Mouse (Mus musculus) Patski (cell line): ENCODE results near the gene Neurl4. TPM values are rescaled to one million over a fixed set of nuclear protein-coding genes. Genes with fewer than 3 reads are reported as not detected.

Source experiments
- ATAC-seq: fragments of 100-300 bp; one replicate; pipeline ENCODE4 v1.8.0; 2021
- CTCF ChIA-PET: fragments of 350-600 bp; sonication (Branson Sonifier 250); formaldehyde crosslinking; loops from one replicate; lab custom pipeline; 2022; ENCODE audit warnings: inconsistent platforms; lab: Charles Lee
- POLR2A ChIA-PET: fragments of 350-600 bp; sonication (Branson Sonifier 250); formaldehyde crosslinking; loops from one replicate; lab custom pipeline; 2022; ENCODE audit warnings: antibody characterized with exemption, inconsistent platforms; lab: Charles Lee
- DNase-seq: peaks from one replicate; pipeline ENCODE4 v3.0.0-alpha.2; 2011; ENCODE audit warnings: low read depth, low spot score
- H3K27me3 ChIP-seq: fragments of 371-371 bp; one replicate; pipeline ENCODE4 v1.5.1; 2021
- CTCF ChIP-seq: fragments of 100-300 bp; IDR thresholded peaks from one replicate; pipeline ENCODE4 v1.5.1; 2021
- in situ Hi-C: fragments of 300-500 bp; cut with MboI; formaldehyde crosslinking; loops from 3 replicates; pipeline ENCODE4 v1.11.1; 2018; ENCODE audit warnings: low pct_unique_long_range_greater_than_20kb, mixed read lengths
- polyA plus RNA-seq: library from polyadenylated mRNA; unstranded; gene quantifications from one replicate; pipeline ENCODE4 v1.2.3, GENCODE M21; 2021

Neurl4 gene
- polyA plus RNA-seq, 1 experiment from 2014 or later = 53.3 TPM

DNA sequence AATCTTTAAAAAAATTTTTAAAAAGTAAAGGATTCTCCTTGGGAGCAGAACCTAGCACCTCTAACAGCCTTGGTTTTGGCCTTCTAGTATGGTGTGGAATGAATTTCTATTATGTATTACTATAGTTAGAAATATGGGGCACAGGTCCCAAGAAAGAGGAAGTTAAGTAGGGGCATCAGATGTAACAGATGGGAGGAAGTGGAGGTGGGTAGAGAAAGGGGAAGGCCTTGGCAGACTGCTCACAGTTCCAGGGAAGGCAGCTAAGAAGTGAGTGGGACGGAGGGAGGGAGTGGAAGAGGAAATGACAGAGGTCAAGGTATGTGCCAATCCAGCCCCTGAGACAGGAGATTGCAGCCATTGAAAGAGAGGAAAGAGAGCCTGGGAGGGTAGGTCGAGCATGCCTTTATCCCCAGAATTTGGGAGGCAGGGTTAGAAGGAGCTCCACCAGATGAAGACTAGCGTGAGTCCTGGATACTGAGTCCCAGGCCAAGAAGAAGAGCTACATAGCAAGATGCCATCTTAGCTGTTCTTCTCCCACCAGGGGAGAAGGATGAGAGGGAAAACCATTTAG, 30.2 kb downstream of the Neurl4 start:
- ATAC-seq = no peak
- CTCF ChIA-PET = interaction anchor here (2.1 to 4.8 kb wide), 3 partner anchors 8 to 25 kb away, joined by 5 to 85 read pairs (median 43); partner anchors contain the start of genes Eif5a and Slc2a4
- no peak for TF ChIP-seq CTCF
- peaks cover 3% of the 10 kb centered on the region for H3K27me3 ChIP-seq
- POLR2A ChIA-PET = no interaction called here
- in situ Hi-C loops = loop anchor here (10.0 kb wide), 1 partner anchor 284 kb away; the partner anchor contains the start of gene Slc16a11
- no peak for DNase-seq

- ATAC-seq = no peak
These were observed 30.9 kb downstream of the Neurl4 start for GRCm38 (mm10) chr11:69931769-69932168.

DNA sequence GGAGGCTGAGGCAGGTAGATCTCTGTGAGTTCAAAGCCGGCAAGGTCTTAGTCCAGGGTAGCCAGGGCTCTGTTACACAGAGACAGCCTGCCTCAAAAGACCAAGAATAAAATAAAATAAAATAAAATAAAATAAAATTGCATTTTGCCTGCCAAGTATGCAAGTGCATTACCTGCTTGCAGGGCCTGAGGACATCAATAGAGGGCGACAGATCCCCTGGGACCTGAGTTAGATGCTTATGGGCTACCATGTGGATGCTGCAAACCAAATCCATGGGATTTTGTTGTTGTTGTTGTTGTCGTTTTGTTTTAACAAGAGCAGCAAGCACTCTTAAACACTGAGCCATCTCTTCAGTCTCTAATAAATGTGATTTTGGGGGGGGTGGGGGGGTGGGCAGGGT, 31.4 kb downstream of the Neurl4 start:
- DNase-seq (no peak), ATAC-seq (no peak)
- ChIA-PET CTCF (interaction anchor here (1.1 to 4.8 kb wide), 5 partner anchors 9 to 24 kb away, joined by 3 to 85 read pairs (median 6); partner anchors contain the start of genes Eif5a and Slc2a4), POLR2A (interaction anchor here (1.0 kb wide), 1 partner anchor 51 kb away, joined by 4 read pairs; no protein-coding TSS in a partner anchor)
- TF ChIP-seq CTCF = peak; percentile 59
- in situ Hi-C loops = loop anchor here (10.0 kb wide), 1 partner anchor 283 kb away; the partner anchor contains the start of gene Slc16a11
- H3K27me3 ChIP-seq = peaks cover 3% of the 10 kb centered on the region

More at GRCm38 (mm10) chr11:69931769-69932168, 30.9 kb downstream of the Neurl4 start:
- in situ Hi-C loops = loop anchor here (10.0 kb wide), 1 partner anchor 283 kb away; the partner anchor contains the start of gene Slc16a11
- ChIA-PET CTCF (interaction anchor here (1.1 to 4.8 kb wide), 4 partner anchors 8 to 24 kb away, joined by 3 to 85 read pairs (median 24); partner anchors contain the start of genes Eif5a and Slc2a4), POLR2A (no interaction called here)
- H3K27me3 ChIP-seq = peaks cover 3% of the 10 kb centered on the region
- no peak for TF ChIP-seq CTCF
- no peak for DNase-seq

DNA sequence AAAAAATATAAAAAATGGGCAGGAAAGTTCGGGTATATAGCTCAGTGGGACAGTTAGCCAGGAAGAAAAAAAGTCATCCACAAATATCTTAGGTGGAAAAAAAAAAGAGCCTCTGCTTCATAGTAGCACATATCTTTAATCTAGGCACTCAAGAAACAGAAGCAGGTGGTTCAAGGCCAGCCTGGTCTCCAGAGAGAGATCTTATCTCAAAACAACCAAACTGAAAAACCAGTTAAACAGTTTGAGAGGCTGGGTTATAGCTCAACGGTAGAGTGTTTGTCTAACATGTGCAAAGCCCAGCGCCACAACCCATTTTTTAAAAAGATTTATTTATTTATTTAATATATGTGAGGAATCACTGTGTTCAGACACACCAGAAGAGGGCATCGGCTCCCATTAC, 32.2 kb downstream of the Neurl4 start:
- ChIA-PET POLR2A (interaction anchor here (1.0 kb wide), 1 partner anchor 51 kb away, joined by 4 read pairs; no protein-coding TSS in a partner anchor), CTCF (interaction anchor here (0.9 to 4.8 kb wide), 9 partner anchors 10 to 54 kb away, joined by 3 to 85 read pairs (median 5); partner anchors contain the start of genes 2810408A11Rik, Eif5a, Neurl4 and Slc2a4)
- peaks cover 3% of the 10 kb centered on the region for H3K27me3 ChIP-seq
- no peak for DNase-seq
- ATAC-seq = no peak
- TF ChIP-seq CTCF = no peak
- in situ Hi-C loops = loop anchor here (10.0 kb wide), 1 partner anchor 282 kb away; the partner anchor contains the start of gene Slc16a11

GRCm38 (mm10) chr11:69934169-69934568, 33.3 kb downstream of the Neurl4 start:
- CTCF ChIA-PET = interaction anchor here (1.1 to 4.8 kb wide), 12 partner anchors 10 to 203 kb away, joined by 3 to 85 read pairs (median 4); partner anchors contain the start of genes 2810408A11Rik, Ctdnep1, Eif5a and Neurl4
- peak; percentile 44 for ATAC-seq

DNA sequence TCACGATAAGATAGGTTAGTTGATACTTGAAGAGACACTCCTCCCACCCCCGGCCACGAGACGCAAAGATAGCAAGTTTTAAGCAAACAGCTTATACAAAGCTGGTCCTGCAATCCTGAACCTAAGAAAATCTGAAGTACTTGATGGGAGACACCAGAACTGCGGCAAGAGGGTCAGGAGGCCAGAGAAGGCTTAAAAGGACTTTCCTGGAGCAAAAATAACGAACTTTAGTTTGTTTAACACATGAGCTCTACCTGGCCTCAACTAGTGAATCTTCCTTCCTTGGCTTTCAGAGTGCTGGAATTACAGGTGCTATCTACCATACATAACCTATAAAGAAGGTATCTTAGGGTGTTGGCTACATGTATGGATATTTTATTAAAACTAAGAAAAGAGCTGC, 33.8 kb downstream of the Neurl4 start:
- no peak for ATAC-seq
- in situ Hi-C loops = loop anchor here (10.0 kb wide), 1 partner anchor 280 kb away; the partner anchor contains the start of gene Slc16a11
- H3K27me3 ChIP-seq = peaks cover 6% of the 10 kb centered on the region
- no peak for DNase-seq
- POLR2A ChIA-PET = no interaction called here
- CTCF ChIA-PET = interaction anchor here (1.1 to 4.8 kb wide), 9 partner anchors 9 to 204 kb away, joined by 3 to 85 read pairs (median 5); partner anchors contain the start of genes Ctdnep1, Eif5a and Slc2a4
- TF ChIP-seq CTCF = no peak

More at GRCm38 (mm10) chr11:69934169-69934568, 33.3 kb downstream of the Neurl4 start:
- DNase-seq = no peak
- POLR2A ChIA-PET = interaction anchor here (0.6 kb wide), 2 partner anchors 10 to 210 kb away, joined by 3 read pairs; no protein-coding TSS in a partner anchor
- in situ Hi-C loops = loop anchor here (10.0 kb wide), 1 partner anchor 281 kb away; the partner anchor contains the start of gene Slc16a11
- peaks cover 6% of the 10 kb centered on the region for H3K27me3 ChIP-seq
- TF ChIP-seq CTCF = peak; percentile 95

GRCm38 (mm10) chr11:69935137-69935879, 34.4 kb downstream of the Neurl4 start, which contains the start of gene Ybx2:
Gene Ybx2, plus strand, starts transcription at chr11:69935796.
- TF ChIP-seq CTCF = no peak
- CTCF ChIA-PET = interaction anchor here (1.3 to 4.8 kb wide), 6 partner anchors 9 to 61 kb away, joined by 3 to 85 read pairs (median 7); partner anchors contain the start of genes Ctdnep1, Eif5a, Kctd11 and Slc2a4
- in situ Hi-C loops = loop anchor here (10.0 kb wide), 1 partner anchor 279 kb away; the partner anchor contains the start of gene Slc16a11
- ATAC-seq (peak; percentile 67), DNase-seq (no peak)
- POLR2A ChIA-PET = no interaction called here
- peaks cover 8% of the 10 kb centered on the region for H3K27me3 ChIP-seq

DNA sequence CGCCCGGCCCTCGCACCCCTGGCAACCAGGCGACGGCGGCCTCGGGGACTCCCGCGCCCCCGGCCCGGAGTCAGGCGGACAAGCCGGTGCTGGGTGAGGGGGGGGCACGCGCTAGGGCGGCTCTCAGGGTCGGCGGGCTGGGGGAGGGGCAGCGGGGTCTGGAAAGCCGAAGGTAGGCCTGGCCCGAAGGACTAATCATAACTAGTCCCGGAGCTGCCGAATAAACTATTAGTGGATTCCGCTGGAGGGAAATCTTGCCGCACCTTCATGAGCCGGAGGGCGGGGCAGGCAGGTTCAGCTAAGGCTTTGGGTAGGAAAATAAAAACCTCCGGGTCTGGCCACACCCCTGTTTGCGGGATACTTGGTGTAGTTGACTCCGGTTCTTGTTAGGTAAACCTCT, 35.3 kb downstream of the Neurl4 start:
- ATAC-seq = no peak
- POLR2A ChIA-PET = interaction anchor here (0.6 to 2.0 kb wide), 3 partner anchors 11 to 568 kb away, joined by 3 to 7 read pairs (median 3); partner anchors contain the start of gene Eif5a

DNA sequence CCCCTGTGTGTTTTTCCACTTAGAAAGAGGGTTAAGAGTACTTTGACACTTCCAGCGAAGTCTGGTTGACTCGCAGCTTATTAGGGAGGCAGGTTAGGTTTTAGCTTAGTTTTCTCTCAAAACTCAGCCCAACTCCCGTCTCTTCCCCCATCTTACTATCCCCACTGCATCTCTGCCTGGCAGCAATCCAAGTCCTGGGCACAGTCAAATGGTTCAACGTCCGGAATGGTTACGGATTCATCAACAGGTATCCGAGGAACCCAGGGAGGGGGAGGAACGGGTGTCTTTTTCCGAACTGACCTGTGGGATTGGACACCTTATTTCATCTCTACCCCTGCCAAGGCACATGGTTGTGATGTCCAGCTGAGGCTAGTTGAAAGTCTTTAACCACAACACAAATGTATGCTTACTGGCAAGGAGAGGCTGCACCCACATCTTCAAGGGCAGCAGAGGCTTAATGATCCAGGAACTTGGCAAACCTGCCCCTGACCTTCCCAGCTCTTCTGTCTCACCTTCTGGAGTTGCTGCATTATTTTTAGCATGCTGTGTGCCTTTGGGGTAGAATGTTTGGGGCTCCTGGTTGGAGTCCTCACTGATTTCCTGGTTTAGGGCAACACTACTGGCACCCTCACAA, 36.0 kb downstream of the Neurl4 start:
- in situ Hi-C loops = loop anchor here (10.0 kb wide), 1 partner anchor 278 kb away; the partner anchor contains the start of gene Slc16a11
- ATAC-seq = no peak
- DNase-seq = no peak
- no peak for TF ChIP-seq CTCF
- ChIA-PET CTCF (interaction anchor here (0.9 to 3.7 kb wide), 5 partner anchors 12 to 60 kb away, joined by 3 to 26 read pairs (median 3); partner anchors contain the start of genes Kctd11 and Slc2a4), POLR2A (interaction anchor here (0.7 to 2.0 kb wide), 3 partner anchors 10 to 16 kb away, joined by 3 to 7 read pairs (median 3); partner anchors contain the start of gene Eif5a)
- peaks cover 9% of the 10 kb centered on the region for H3K27me3 ChIP-seq

More for the DNA sequence above, 35.3 kb downstream of the Neurl4 start:
- CTCF ChIA-PET = interaction anchor here (1.3 to 3.7 kb wide), 2 partner anchors 12 to 55 kb away, joined by 3 to 26 read pairs; partner anchors contain the start of genes Kctd11 and Slc2a4
- DNase-seq = no peak
- no peak for TF ChIP-seq CTCF
- peaks cover 9% of the 10 kb centered on the region for H3K27me3 ChIP-seq
- in situ Hi-C loops = loop anchor here (10.0 kb wide), 1 partner anchor 279 kb away; the partner anchor contains the start of gene Slc16a11
